8 mouse cellular contexts compared by ENCODE assay signal in the genomic region with DNA sequence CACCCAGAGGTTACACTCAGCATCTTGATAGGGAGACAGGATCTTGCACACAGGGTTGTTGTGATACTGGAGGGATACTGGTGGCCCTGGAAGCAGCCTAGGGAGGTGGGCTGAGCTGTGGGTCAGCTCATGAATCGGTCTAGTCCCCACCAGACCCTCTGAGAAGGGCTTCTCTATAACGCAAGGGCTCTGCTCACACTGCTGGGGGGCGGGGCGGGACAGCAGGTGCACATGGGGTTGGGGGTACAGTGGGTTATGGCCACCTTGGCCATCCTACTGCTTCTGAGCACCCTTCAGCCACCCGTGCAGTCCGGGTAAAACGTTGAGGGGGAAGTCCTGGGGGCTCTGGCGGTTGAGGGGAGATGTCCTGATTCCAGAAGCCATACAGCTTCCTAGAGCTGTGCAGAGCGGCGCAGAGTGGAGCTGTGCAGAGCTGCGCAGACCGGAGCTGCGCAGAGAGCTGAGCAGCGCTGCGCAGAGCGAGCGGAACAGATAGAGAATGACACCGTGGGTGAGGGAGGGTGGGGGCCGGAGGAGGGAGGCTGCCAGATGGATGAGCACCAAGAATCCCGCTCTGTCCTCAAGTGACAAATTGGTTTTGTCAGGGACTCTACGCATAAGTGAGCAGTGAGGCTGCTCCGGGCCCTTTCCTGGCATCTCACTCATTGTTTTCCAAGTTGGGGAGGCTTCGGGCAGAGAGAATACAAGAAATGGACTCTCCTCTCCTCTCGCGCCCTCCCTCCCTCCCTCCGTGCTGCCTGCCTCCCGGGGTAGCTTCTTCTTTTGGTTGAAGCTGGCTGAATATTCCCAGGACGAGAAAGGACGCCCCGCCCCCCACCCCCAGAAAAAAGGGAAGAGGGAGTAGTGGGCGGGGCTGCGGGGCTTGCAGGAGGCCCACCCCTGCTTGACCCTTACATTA. TPM values are rescaled to one million over a fixed set of nuclear protein-coding genes. Genes with fewer than 3 reads are reported as not detected.
A peak's percentile ranks its signal among the peaks of the same experiment; 100 is the strongest.
DNase-seq lines count a peak whose midpoint lies in the region; ATAC-seq and TF ChIP-seq lines count a peak whose summit lies in the region.

No protein-coding gene starts in this region.

- H3K36me3 ChIP-seq in heart, postnatal 0 days (replicated peaks; ENCODE audit: control insufficient read depth, insufficient read depth, low read length), result 0 out of 2 replicates have a peak, but pooled peaks cover 4% of the 10 kb centered on the region
- H3K36me3 ChIP-seq in liver, embryonic 15.5 days (replicated peaks), result no peaks in the 10 kb centered on the region

- ATAC-seq in activated CD4-positive, CD25-positive, alpha-beta regulatory T cell, adult 4 months, result peak; percentile 86
- peak; percentile 69 for ATAC-seq in heart, postnatal 0 days (ENCODE audit: insufficient read depth, low read depth)
- peak; percentile 46; the same call in 1 of the 2 replicates for ATAC-seq in liver, embryonic 15.5 days (ENCODE audit: insufficient read depth)

- WGBS in heart, postnatal 0 days, result 18% methylated on average over 31 of the region's 32 CpGs
- 5% methylated on average over 31 of the region's 32 CpGs for WGBS in liver, embryonic 15.5 days (ENCODE audit: insufficient replicate concordance)

- peaks cover 33% of the 10 kb centered on the region for H3K4me1 ChIP-seq in heart, postnatal 0 days (ENCODE audit: control insufficient read depth, insufficient read depth)
- peaks cover 15% of the 10 kb centered on the region for H3K4me1 ChIP-seq in liver, embryonic 15.5 days (replicated peaks)

- TF ChIP-seq CTCF in heart, postnatal 0 days (IDR thresholded peaks at IDR 0.05; ENCODE audit: low read depth), result no peak

- H3K27me3 ChIP-seq in heart, postnatal 0 days (ENCODE audit: control insufficient read depth, insufficient read depth, low read length), result no peaks in the 10 kb centered on the region
- H3K27me3 ChIP-seq in liver, embryonic 15.5 days, result peaks cover 13% of the 10 kb centered on the region

- peak overlapping the region; percentile 53 for H3K27ac ChIP-seq in heart, postnatal 0 days (ENCODE audit: low read depth)
- H3K27ac ChIP-seq in liver, embryonic 15.5 days (replicated peaks), result no peak overlapping the region

- peak overlapping the region; percentile 42 for H3K4me3 ChIP-seq in heart, postnatal 0 days (ENCODE audit: low read depth, low read length)
- peak overlapping the region; percentile 18; the same call in 1 of the 2 replicates for H3K4me3 ChIP-seq in liver, embryonic 15.5 days (replicated peaks)

- H3K9ac ChIP-seq in heart, postnatal 0 days (replicated peaks; ENCODE audit: low read depth, low read length), result 0 out of 2 replicates have a peak overlapping the region, but pooled peaks have one; percentile 29
- no peak overlapping the region for H3K9ac ChIP-seq in liver, embryonic 15.5 days

- no peaks in the 10 kb centered on the region for H3K9me3 ChIP-seq in heart, postnatal 0 days (replicated peaks; ENCODE audit: control insufficient read depth, low read length)
- no peaks in the 10 kb centered on the region for H3K9me3 ChIP-seq in liver, embryonic 15.5 days (replicated peaks)

- TF ChIP-seq EP300 in heart, postnatal 0 days (IDR thresholded peaks at IDR 0.05; ENCODE audit: low read depth), result no peak

- DNase-seq in CD4-positive, CD25-positive, alpha-beta regulatory T cell, adult 2 months (ENCODE audit: low read depth, low spot score), result peak; percentile 77
- DNase-seq in embryo, embryonic 11.5 days (ENCODE audit: low read depth, low spot score), result peak; percentile 63
- DNase-seq in heart, postnatal 0 days (ENCODE audit: low spot score), result peak; percentile 74
- DNase-seq in layer of hippocampus, adult 18-20 months (ENCODE audit: low spot score in 2 of 2), result peak; percentile 80 to 88
- DNase-seq in neural tube, embryonic 10.5 days (ENCODE audit: extremely low spot score, low spot score), result peak; percentile 78
- peak; percentile 67 for DNase-seq in thymus, postnatal 14 days

- peak overlapping the region; percentile 72 for H3K4me2 ChIP-seq in heart, postnatal 0 days (ENCODE audit: low read depth, low read length)
- peak overlapping the region; percentile 61 for H3K4me2 ChIP-seq in liver, embryonic 15.5 days

RNA-seq across cellular contexts. Expression of a gene that starts 16.6 kb away (rescaled TPM):
- polyA plus RNA-seq in activated CD4-positive, CD25-positive, alpha-beta regulatory T cell, adult 4 months (2017; shearing (Covaris generic)), result not detected
- total RNA-seq in heart, postnatal 0 days (2014; rRNA removed; ENCODE audit: low replicate concordance), result 6.3 and 17.9 TPM in 2 replicates
- polyA plus RNA-seq in heart, postnatal 0 days (2015; fragmentation: Nextera tagmentation; extraction: Ambion mirVana), result 20.0 and 21.7 TPM in 2 replicates
- total RNA-seq in layer of hippocampus, adult 18-20 months (2021), result 10 to 100 TPM; 21.1 to 21.5 TPM
- 1.3 and 1.8 TPM in 2 replicates for polyA plus RNA-seq in liver, embryonic 15.5 days (2015; fragmentation: Nextera tagmentation; extraction: Ambion mirVana)

RNA-seq across cellular contexts. Expression of a gene that starts 31.8 kb away (rescaled TPM):
- 100 to 1,000 TPM; 105 to 149 TPM for polyA plus RNA-seq in activated CD4-positive, CD25-positive, alpha-beta regulatory T cell, adult 4 months (2017; shearing (Covaris generic))
- total RNA-seq in heart, postnatal 0 days (2014; rRNA removed; ENCODE audit: low replicate concordance), result 39.2 and 63.2 TPM in 2 replicates
- 77.1 and 77.6 TPM in 2 replicates for polyA plus RNA-seq in heart, postnatal 0 days (2015; fragmentation: Nextera tagmentation; extraction: Ambion mirVana)
- 10 to 100 TPM; 25.7 to 27.4 TPM for total RNA-seq in layer of hippocampus, adult 18-20 months (2021)
- polyA plus RNA-seq in liver, embryonic 15.5 days (2015; fragmentation: Nextera tagmentation; extraction: Ambion mirVana), result 31.7 and 36.6 TPM in 2 replicates

RNA-seq across cellular contexts. Expression of a gene that starts 32.0 kb away (rescaled TPM):
- 10 to 100 TPM; 50.0 to 55.7 TPM for polyA plus RNA-seq in activated CD4-positive, CD25-positive, alpha-beta regulatory T cell, adult 4 months (2017; shearing (Covaris generic))
- 24.8 and 29.6 TPM in 2 replicates for total RNA-seq in heart, postnatal 0 days (2014; rRNA removed; ENCODE audit: low replicate concordance)
- polyA plus RNA-seq in heart, postnatal 0 days (2015; fragmentation: Nextera tagmentation; extraction: Ambion mirVana), result 35.3 and 43.1 TPM in 2 replicates
- total RNA-seq in layer of hippocampus, adult 18-20 months (2021), result 10 to 100 TPM; 38.3 to 39.9 TPM
- 27.4 and 29.8 TPM in 2 replicates for polyA plus RNA-seq in liver, embryonic 15.5 days (2015; fragmentation: Nextera tagmentation; extraction: Ambion mirVana)

RNA-seq across cellular contexts. Expression of a gene that starts 35.9 kb away (rescaled TPM):
- 10 to 100 TPM; 12.6 to 13.9 TPM for polyA plus RNA-seq in activated CD4-positive, CD25-positive, alpha-beta regulatory T cell, adult 4 months (2017; shearing (Covaris generic))
- not detected in 2 replicates for total RNA-seq in heart, postnatal 0 days (2014; rRNA removed; ENCODE audit: low replicate concordance)
- polyA plus RNA-seq in heart, postnatal 0 days (2015; fragmentation: Nextera tagmentation; extraction: Ambion mirVana), result not detected in 2 replicates
- not detected for total RNA-seq in layer of hippocampus, adult 18-20 months (2021)
- not detected in 2 replicates for polyA plus RNA-seq in liver, embryonic 15.5 days (2015; fragmentation: Nextera tagmentation; extraction: Ambion mirVana)

RNA-seq across cellular contexts. Expression of a gene that starts 41.0 kb away (rescaled TPM):
- 10 to 100 TPM; 18.9 to 21.1 TPM for polyA plus RNA-seq in activated CD4-positive, CD25-positive, alpha-beta regulatory T cell, adult 4 months (2017; shearing (Covaris generic))
- 23.2 and 46.3 TPM in 2 replicates for total RNA-seq in heart, postnatal 0 days (2014; rRNA removed; ENCODE audit: low replicate concordance)
- polyA plus RNA-seq in heart, postnatal 0 days (2015; fragmentation: Nextera tagmentation; extraction: Ambion mirVana), result 44.5 and 49.7 TPM in 2 replicates
- 10 to 100 TPM; 36.3 to 39.1 TPM for total RNA-seq in layer of hippocampus, adult 18-20 months (2021)
- 9.4 and 11.8 TPM in 2 replicates for polyA plus RNA-seq in liver, embryonic 15.5 days (2015; fragmentation: Nextera tagmentation; extraction: Ambion mirVana)
